Mouse (Mus musculus): ENCODE results near the gene Tgm5. TPM values are rescaled to one million over a fixed set of nuclear protein-coding genes. Genes with fewer than 3 reads are reported as not detected.

The Tgm5 gene
- total RNA-seq, 2 experiments from 2014 or later: not detected

Other genes starting within 250 kb of the Tgm5 start
- gene Cdan1, start 235.7 kb downstream of the Tgm5 start, total RNA-seq (2021): 10 to 100 TPM; 22.8 to 31.9 TPM
- gene Ttbk2, start 235.2 kb downstream of the Tgm5 start, total RNA-seq (2021): 10 to 100 TPM; 63.0 to 72.8 TPM
- gene Ubr1, start 115.1 kb downstream of the Tgm5 start, total RNA-seq (2021): 10 to 100 TPM; 42.0 to 46.7 TPM
- gene Tmem62, start 108.8 kb downstream of the Tgm5 start, total RNA-seq (2021): 10 to 100 TPM; 21.8 to 27.5 TPM
- 10 to 100 TPM; 58.4 to 58.8 TPM for gene Ccndbp1, start 77.4 kb downstream of the Tgm5 start, total RNA-seq (2021)
- not detected for gene Epb42, start 48.8 kb downstream of the Tgm5 start, total RNA-seq (2021)
- under 1 TPM; 0.15 to 0.16 TPM for gene Tgm7, start 24.0 kb upstream of the Tgm5 start, total RNA-seq (2021)
- 10 to 100 TPM; 17.9 to 19.6 TPM for gene Adal, start 54.6 kb upstream of the Tgm5 start, total RNA-seq (2021)
- gene Lcmt2, start 54.8 kb upstream of the Tgm5 start, total RNA-seq (2021): 1 to 10 TPM; 7.7 to 9.2 TPM
- 10 to 100 TPM; 34.8 to 37.8 TPM for gene Tubgcp4, start 84.8 kb upstream of the Tgm5 start, total RNA-seq (2021)
- gene Zscan29, start 85.3 kb upstream of the Tgm5 start, total RNA-seq (2021): 1 to 10 TPM; 6.1 to 6.4 TPM
- 100 to 1,000 TPM; 130 to 154 TPM for gene Trp53bp1, start 185.6 kb upstream of the Tgm5 start, total RNA-seq (2021)
- 100 to 1,000 TPM; 513 to 580 TPM for gene Map1a, start 203.8 kb upstream of the Tgm5 start, total RNA-seq (2021)

All from layer of hippocampus, postnatal 25 days (tissue).